Mouse (Mus musculus): Measurements from ENCODE around the gene Mapkap1.

GRCm38 (mm10) chr2:34667820-34668219 is 261.2 kb downstream of the Mapkap1 start:
- no peak for TF ChIP-seq CTCF (IDR thresholded peaks at IDR 0.05)
- no peak for TF ChIP-seq EP300 (IDR thresholded peaks at IDR 0.05)

Data from lung, postnatal 0 days (tissue).